Mouse (Mus musculus) gastrocnemius, postnatal 14 days (tissue): Measurements from ENCODE around the gene Il17ra. TPM values are rescaled to one million over a fixed set of nuclear protein-coding genes. Genes with fewer than 3 reads are reported as not detected.

Source experiments
- total RNA-seq, 2 experiments: library from RNA; stranded (reverse); gene quantifications; 2 replicates each; pipeline ENCODE4 v1.2.3; 2021

Il17ra gene
- total RNA-seq, 2 experiments from 2014 or later, result 2.1 to 3.3 TPM

Other genes starting within 250 kb of the Il17ra start
- gene D330020A13Rik, start 168.9 kb upstream of the Il17ra start, total RNA-seq, result under 1 TPM in 1 of 2 experiments, not detected in 1; 0.21 TPM
- gene B4galnt3, start 168.7 kb upstream of the Il17ra start, total RNA-seq, result 1 to 10 TPM; 2.7 TPM
- gene Kdm5a, start 99.1 kb upstream of the Il17ra start, total RNA-seq, result 10 to 100 TPM; 21.1 to 23.8 TPM
- 1 to 10 TPM; 5.5 to 6.6 TPM for gene Ccdc77, start 98.9 kb upstream of the Il17ra start, total RNA-seq
- under 1 TPM in 1 of 2 experiments, not detected in 1; 0.04 TPM for gene Tmem121b, start 30.6 kb downstream of the Il17ra start, total RNA-seq
- 10 to 100 TPM; 21.0 to 25.2 TPM for gene Hdhd5, start 68.1 kb downstream of the Il17ra start, total RNA-seq
- 10 to 100 TPM; 10.2 to 11.0 TPM for gene Cecr2, start 203.1 kb downstream of the Il17ra start, total RNA-seq